Mouse (Mus musculus) intestine, postnatal 0 days (tissue): ENCODE results near the gene Tdp2. TPM values are rescaled to one million over a fixed set of nuclear protein-coding genes. Genes with fewer than 3 reads are reported as not detected.

Experiments
- ATAC-seq: fragments of 200-750 bp; cut with Nextera tagmentation; 2 replicates; pipeline ENCODE4 v1.8.0; 2017; ENCODE audit warnings: mild to moderate bottlenecking, moderate TSS enrichment, moderate library complexity
- H3K27ac ChIP-seq: fragments of 300-500 bp; sonication (generic); 2 replicates; pipeline ENCODE4 v1.5.1; 2014; ENCODE audit warnings: mild to moderate bottlenecking, low read depth, low read length, moderate library complexity
- H3K27me3 ChIP-seq: fragments of 300-500 bp; sonication (generic); replicated peaks from 2 replicates; pipeline ENCODE4 v1.6.1; 2014; ENCODE audit warnings: low read length, mixed read lengths; ENCODE audit not compliant: control insufficient read depth, insufficient read depth
- H3K36me3 ChIP-seq: fragments of 300-500 bp; sonication (generic); 2 replicates; pipeline ENCODE4 v1.6.1; 2014; ENCODE audit warnings: mild to moderate bottlenecking, moderate library complexity; ENCODE audit not compliant: control insufficient read depth, insufficient read depth
- H3K4me1 ChIP-seq: fragments of 300-500 bp; sonication (generic); replicated peaks from 2 replicates; pipeline ENCODE4 v1.6.1; 2014; ENCODE audit warnings: antibody characterized with exemption, low read length, mixed read lengths; ENCODE audit not compliant: control insufficient read depth, insufficient read depth
- H3K4me2 ChIP-seq: fragments of 300-500 bp; sonication (generic); replicated peaks from 2 replicates; pipeline ENCODE4 v1.6.1; 2014; ENCODE audit warnings: low read depth, mild to moderate bottlenecking, moderate library complexity
- H3K4me3 ChIP-seq: fragments of 300-500 bp; sonication (generic); 2 replicates; pipeline ENCODE4 v1.5.1; 2014; ENCODE audit warnings: low read depth, low read length
- H3K9ac ChIP-seq: fragments of 300-500 bp; sonication (generic); 2 replicates; pipeline ENCODE4 v1.6.1; 2014; ENCODE audit warnings: mild to moderate bottlenecking, low read depth, low read length
- H3K9me3 ChIP-seq: fragments of 300-500 bp; sonication (generic); 2 replicates; pipeline ENCODE4 v1.6.1; 2016; ENCODE audit warnings: mixed run types; ENCODE audit not compliant: control insufficient read depth
- CTCF ChIP-seq: sonication (generic); IDR thresholded peaks from 2 replicates; pipeline ENCODE4 v1.5.1; 2016; ENCODE audit warnings: low read depth, mild to moderate bottlenecking, control low read depth, antibody characterized with exemption, moderate library complexity
- WGBS: fragments of 180-500 bp; shearing (Covaris S2); extraction: QIAGEN DNeasy Blood & Tissue Kit; methylation state at CpG from one replicate; pipeline ENCODE4 v1.1.7; 2014; 5-methylcytosine and 5-hydroxymethylcytosine counted together
- polyA plus RNA-seq: library from polyadenylated mRNA; unstranded; fragments of >200 nt; fragmentation: Nextera tagmentation; extraction: Ambion mirVana; gene quantifications from 2 replicates; pipeline ENCODE4 v1.2.1, GENCODE M21; 2015

Gene Tdp2
- polyA plus RNA-seq: 37.6 and 39.0 TPM in 2 replicates

- Histone ChIP-seq H3K4me3 (peak within 1 kb of the TSS; percentile 96), H3K9ac (peak within 1 kb of the TSS; percentile 94), H3K4me1 (no peaks in the 10 kb centered on the region), H3K27me3 (no peaks in the 10 kb centered on the region), H3K36me3 (0 out of 2 replicates have a peak, but pooled peaks cover 4% of the 10 kb centered on the region), H3K4me2 (peak within 1 kb of the TSS; percentile 89), H3K27ac (peak within 1 kb of the TSS; percentile 93), H3K9me3 (no peaks in the 10 kb centered on the region)
- under 1% methylated on average over 84 of the region's 90 CpGs for WGBS
- peak; percentile 96 for ATAC-seq
- peak; percentile 34; the same call in 1 of the 2 replicates for TF ChIP-seq CTCF
Observed at GRCm38 (mm10) chr13:24831353-24832130, at the start of gene Tdp2, which contains the start of gene Acot13. Tdp2 (plus strand) TSS chr13:24831679. Acot13 (minus strand) TSS chr13:24831540.

DNA sequence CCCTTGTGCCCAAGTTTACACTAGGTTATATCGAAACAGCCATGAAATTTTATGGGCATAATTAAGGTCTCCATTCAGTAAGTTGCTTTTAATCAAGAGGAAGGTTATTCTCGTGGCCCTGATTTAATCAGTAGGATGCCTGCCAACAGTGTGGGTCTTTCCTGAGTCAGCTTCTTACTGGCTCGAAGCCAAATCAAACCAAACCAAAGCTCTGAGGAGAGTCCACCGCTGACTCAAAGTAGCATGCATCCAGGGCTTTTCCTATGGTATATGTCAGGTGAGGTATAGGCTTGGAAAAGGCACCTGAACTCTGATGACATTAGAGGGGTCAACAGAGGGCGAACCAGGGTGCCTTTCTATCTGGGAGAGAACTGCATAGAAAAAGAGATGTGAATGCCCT, 49.6 kb upstream of the Tdp2 start:
- H3K36me3 ChIP-seq: no peaks in the 10 kb centered on the region
- no peak overlapping the region for H3K27ac ChIP-seq
- TF ChIP-seq CTCF: no peak
- H3K27me3 ChIP-seq: no peaks in the 10 kb centered on the region
- ATAC-seq: no peak
- H3K4me1 ChIP-seq: no peaks in the 10 kb centered on the region
- no peaks in the 10 kb centered on the region for H3K9me3 ChIP-seq
- H3K4me3 ChIP-seq: no peak overlapping the region
- no peak overlapping the region for H3K9ac ChIP-seq
- H3K4me2 ChIP-seq: no peak overlapping the region
- WGBS: 52% methylated on average over 5 of the region's 5 CpGs

- H3K27ac ChIP-seq: no peak overlapping the region
- 61% methylated on average over 11 of the region's 11 CpGs for WGBS
Observed at GRCm38 (mm10) chr13:24786014-24786490, 45.4 kb upstream of the Tdp2 start.

DNA sequence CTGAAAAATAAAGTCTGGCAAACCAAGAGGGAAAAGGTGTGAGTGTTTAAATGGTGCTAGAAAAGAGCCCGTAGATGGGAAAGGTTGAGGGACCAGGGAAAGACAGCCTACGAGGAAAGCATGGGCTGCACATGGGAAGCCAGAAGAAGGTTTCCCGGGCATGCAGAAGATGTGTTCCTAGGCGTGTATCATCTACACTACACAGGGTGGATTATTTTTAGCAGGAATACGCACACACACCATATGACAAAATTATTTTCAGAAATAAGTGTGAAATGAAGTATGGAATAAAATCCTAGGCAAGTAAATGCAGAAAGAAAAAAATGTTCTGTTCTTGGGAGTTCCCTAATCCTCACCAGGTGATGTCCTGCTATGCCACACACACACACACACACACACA, 44.0 kb upstream of the Tdp2 start:
- H3K27me3 ChIP-seq: no peaks in the 10 kb centered on the region
- H3K36me3 ChIP-seq: no peaks in the 10 kb centered on the region
- WGBS: 85% methylated on average over 5 of the region's 5 CpGs
- TF ChIP-seq CTCF: no peak
- ATAC-seq: no peak
- no peaks in the 10 kb centered on the region; the same call in 1 of the 2 replicates for H3K4me1 ChIP-seq
- no peak overlapping the region for H3K27ac ChIP-seq
- H3K4me2 ChIP-seq: no peak overlapping the region
- no peak overlapping the region for H3K4me3 ChIP-seq
- H3K9me3 ChIP-seq: no peaks in the 10 kb centered on the region
- H3K9ac ChIP-seq: no peak overlapping the region

More at GRCm38 (mm10) chr13:24786014-24786490, 45.4 kb upstream of the Tdp2 start:
- H3K4me1 ChIP-seq: no peaks in the 10 kb centered on the region; the same call in 1 of the 2 replicates
- H3K27me3 ChIP-seq: no peaks in the 10 kb centered on the region
- no peaks in the 10 kb centered on the region for H3K36me3 ChIP-seq
- no peak overlapping the region for H3K9ac ChIP-seq
- H3K4me2 ChIP-seq: no peak overlapping the region
- TF ChIP-seq CTCF: no peak
- no peak for ATAC-seq
- no peak overlapping the region for H3K4me3 ChIP-seq
- no peaks in the 10 kb centered on the region for H3K9me3 ChIP-seq

DNA sequence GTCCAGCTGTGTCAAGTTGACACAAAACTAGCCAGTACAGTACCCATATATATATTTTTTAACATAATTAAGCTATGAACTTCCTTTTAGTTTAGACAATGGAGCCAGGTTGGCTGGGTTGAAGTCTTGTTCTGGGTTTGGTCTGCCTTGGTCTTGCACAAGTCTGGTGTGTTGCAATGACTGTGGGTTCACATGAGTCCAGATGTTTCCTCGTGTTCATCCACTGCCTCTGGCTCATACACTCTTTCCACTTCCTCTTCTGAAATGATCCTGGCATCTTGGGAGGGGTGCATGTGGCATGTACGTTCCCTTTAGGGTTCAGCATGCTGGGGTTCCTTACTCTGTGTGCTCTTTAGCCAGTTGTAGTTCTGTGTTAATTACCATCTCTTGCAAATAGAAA, 40.1 kb upstream of the Tdp2 start:
- Histone ChIP-seq H3K9ac (no peak overlapping the region), H3K27ac (no peak overlapping the region), H3K9me3 (no peaks in the 10 kb centered on the region), H3K4me2 (no peak overlapping the region), H3K27me3 (no peaks in the 10 kb centered on the region), H3K36me3 (no peaks in the 10 kb centered on the region), H3K4me3 (no peak overlapping the region), H3K4me1 (no peaks in the 10 kb centered on the region; the same call in 1 of the 2 replicates)
- 28% methylated on average over 2 of the region's 2 CpGs for WGBS
- TF ChIP-seq CTCF: no peak
- peak; percentile 89 for ATAC-seq

DNA sequence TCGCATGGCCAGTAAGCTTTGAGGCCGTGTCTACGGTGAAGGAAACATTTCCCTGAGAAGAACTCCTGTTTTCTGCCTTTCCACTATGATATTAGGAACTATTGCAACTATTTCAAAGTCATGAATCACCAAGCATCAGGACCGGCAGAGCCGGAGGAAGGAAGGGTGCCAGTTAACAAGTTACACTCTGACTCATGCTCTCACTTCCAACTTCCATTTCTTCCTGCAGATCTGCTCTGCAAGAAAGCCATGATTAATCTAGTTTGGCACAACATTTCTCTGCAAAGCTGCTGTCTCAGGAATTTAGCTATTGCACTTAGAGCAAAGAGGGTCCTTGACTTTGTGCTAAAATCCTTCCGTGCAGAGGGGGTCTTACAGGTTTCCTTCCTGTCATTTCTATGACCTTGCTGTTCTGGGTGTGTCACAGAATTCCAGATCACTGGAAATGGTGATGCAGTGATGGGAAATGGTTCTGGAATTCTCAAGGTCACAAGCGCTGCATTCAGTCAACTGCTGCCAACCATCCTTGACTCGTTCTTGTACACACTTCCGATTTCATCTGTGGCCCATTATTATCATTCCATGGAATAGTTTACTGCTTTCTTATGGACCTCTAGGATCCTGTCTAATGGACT, 39.0 kb upstream of the Tdp2 start:
- ATAC-seq: no peak
- 76% methylated on average over 9 of the region's 9 CpGs for WGBS
- no peak overlapping the region for H3K9ac ChIP-seq
- H3K27ac ChIP-seq: no peak overlapping the region
- H3K4me1 ChIP-seq: no peaks in the 10 kb centered on the region; the same call in 1 of the 2 replicates
- H3K27me3 ChIP-seq: no peaks in the 10 kb centered on the region
- H3K36me3 ChIP-seq: no peaks in the 10 kb centered on the region
- no peak for TF ChIP-seq CTCF
- H3K4me3 ChIP-seq: no peak overlapping the region
- no peaks in the 10 kb centered on the region for H3K9me3 ChIP-seq
- no peak overlapping the region for H3K4me2 ChIP-seq
